Mouse (Mus musculus) liver, adult 2 months (tissue): ENCODE data around the gene Spred2.

Source experiments
- CTCF ChIP-seq: fragments of 200-500 bp; IDR thresholded peaks from 2 replicates; pipeline ENCODE4 v1.5.1; 2011; ENCODE audit warnings: low read depth, low read length, control low read depth
- POLR2A ChIP-seq: fragments of 200-500 bp; IDR thresholded peaks from 2 replicates; pipeline ENCODE4 v1.6.1; 2011; ENCODE audit warnings: low read length, control low read depth; ENCODE audit not compliant: insufficient read depth; ENCODE audit errors: extremely low read depth

DNA sequence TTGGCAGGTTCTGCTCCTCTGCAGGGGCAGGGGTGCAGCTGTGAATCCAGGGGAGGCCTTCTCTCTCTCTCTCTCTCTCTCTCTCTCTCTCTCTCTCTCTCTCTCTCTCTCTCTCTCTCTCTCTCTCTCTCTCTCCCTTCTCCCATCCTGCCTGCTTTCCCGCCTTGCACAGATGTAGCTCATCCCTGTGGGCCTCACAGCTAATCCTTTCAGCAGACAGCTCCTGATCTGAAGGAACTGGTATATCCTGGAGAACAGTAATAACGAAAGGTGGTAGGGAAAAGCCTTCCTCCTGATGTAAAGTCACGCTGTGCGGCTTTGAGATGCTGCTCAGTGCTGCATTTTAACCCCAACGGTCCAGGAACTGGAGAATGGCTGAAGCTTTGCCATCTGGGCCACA is 130.4 kb downstream of the Spred2 start:
- TF ChIP-seq CTCF, result no peak
- TF ChIP-seq POLR2A, result no peak
